Mouse (Mus musculus): ENCODE measurements around the gene Cir1. TPM values are rescaled to one million over a fixed set of nuclear protein-coding genes. Genes with fewer than 3 reads are reported as not detected.
A peak's percentile ranks its signal among the peaks of the same experiment; 100 is the strongest.

Cir1 gene
- polyA plus RNA-seq, 1 experiment from 2014 or later, result 25.7 TPM

GRCm38 (mm10) chr2:73317426-73317825 is 4.9 kb upstream of the Cir1 start:
- Histone ChIP-seq H3K27me3 (ENCODE audit: control insufficient read depth, insufficient read depth, low read length) (no peaks in the 10 kb centered on the region), H3K9me3 (ENCODE audit: control insufficient read depth, low read length) (no peaks in the 10 kb centered on the region), H3K4me2 (ENCODE audit: low read depth, severe bottlenecking) (no peak overlapping the region), H3K4me3 (ENCODE audit: low read depth, low read length) (no peak overlapping the region), H3K36me3 (ENCODE audit: control insufficient read depth, insufficient read depth, low read length) (no peaks in the 10 kb centered on the region), H3K27ac (replicated peaks; ENCODE audit: low read depth, low read length) (no peak overlapping the region), H3K9ac (ENCODE audit: low read length) (no peak overlapping the region), H3K4me1 (ENCODE audit: control insufficient read depth, insufficient read depth, low read length) (no peaks in the 10 kb centered on the region)
- WGBS, result 91% methylated on average over 9 of the region's 9 CpGs
- ATAC-seq (ENCODE audit: insufficient number of reproducible peaks, low FRiP score, low TSS enrichment, low read depth) (no peak), DNase-seq (ENCODE audit: low spot score) (no peak)

DNA sequence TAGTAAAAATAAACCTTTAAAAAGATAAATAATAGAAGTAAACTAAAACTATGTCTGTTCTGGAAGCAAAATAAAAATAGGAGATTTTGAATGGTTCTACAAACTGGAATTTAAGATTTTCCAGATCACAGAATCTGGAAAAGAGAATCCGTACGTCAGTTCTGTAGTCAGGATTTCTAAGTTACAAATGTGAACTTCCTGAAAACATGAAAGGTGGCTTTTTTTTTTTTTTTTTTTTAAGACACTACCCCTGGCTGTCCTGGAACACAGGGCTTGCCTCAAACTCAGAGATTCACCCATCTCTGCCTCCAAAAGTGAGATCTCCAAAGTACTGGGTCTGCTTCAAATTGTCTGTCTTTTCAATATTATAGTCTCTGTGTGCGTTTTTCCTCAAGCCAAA is 1.8 kb upstream of the Cir1 start:
- 98% methylated on average over 3 of the region's 3 CpGs for WGBS
- H3K9ac ChIP-seq (ENCODE audit: low read length), result no peak overlapping the region
- H3K27ac ChIP-seq (replicated peaks; ENCODE audit: low read depth, low read length), result no peak overlapping the region
- H3K4me1 ChIP-seq (ENCODE audit: control insufficient read depth, insufficient read depth, low read length), result no peaks in the 10 kb centered on the region
- H3K4me3 ChIP-seq (ENCODE audit: low read depth, low read length), result no peak overlapping the region
- DNase-seq (ENCODE audit: low spot score) (no peak), ATAC-seq (ENCODE audit: insufficient number of reproducible peaks, low FRiP score, low TSS enrichment, low read depth) (no peak)
- no peaks in the 10 kb centered on the region for H3K27me3 ChIP-seq (ENCODE audit: control insufficient read depth, insufficient read depth, low read length)
- H3K36me3 ChIP-seq (ENCODE audit: control insufficient read depth, insufficient read depth, low read length), result peaks cover 5% of the 10 kb centered on the region; the same call in 1 of the 2 replicates
- no peaks in the 10 kb centered on the region for H3K9me3 ChIP-seq (ENCODE audit: control insufficient read depth, low read length)
- no peak overlapping the region for H3K4me2 ChIP-seq (ENCODE audit: low read depth, severe bottlenecking)

- Histone ChIP-seq H3K27ac (replicated peaks; ENCODE audit: low read depth, low read length) (no peak overlapping the region), H3K4me2 (ENCODE audit: low read depth, severe bottlenecking) (peak overlapping the region; percentile 79), H3K4me1 (ENCODE audit: control insufficient read depth, insufficient read depth, low read length) (no peaks in the 10 kb centered on the region), H3K27me3 (ENCODE audit: control insufficient read depth, insufficient read depth, low read length) (no peaks in the 10 kb centered on the region), H3K36me3 (ENCODE audit: control insufficient read depth, insufficient read depth, low read length) (peaks cover 8% of the 10 kb centered on the region), H3K9ac (ENCODE audit: low read length) (no peak overlapping the region), H3K4me3 (ENCODE audit: low read depth, low read length) (peak overlapping the region; percentile 84), H3K9me3 (ENCODE audit: control insufficient read depth, low read length) (no peaks in the 10 kb centered on the region)
- no peak for ATAC-seq (ENCODE audit: insufficient number of reproducible peaks, low FRiP score, low TSS enrichment, low read depth)
- WGBS, result 50% methylated on average over 14 of the region's 14 CpGs
- peak; percentile 36 for DNase-seq (ENCODE audit: low spot score)
These were observed 608 bp upstream of the Cir1 start for GRCm38 (mm10) chr2:73313117-73313501.

GRCm38 (mm10) chr2:73306006-73306405 is 6.5 kb downstream of the Cir1 start:
- no peaks in the 10 kb centered on the region for H3K27me3 ChIP-seq (ENCODE audit: control insufficient read depth, insufficient read depth, low read length)

GRCm38 (mm10) chr2:73304506-73304905 is 8.0 kb downstream of the Cir1 start:
- no peak overlapping the region for H3K4me3 ChIP-seq (ENCODE audit: low read depth, low read length)
- no peak overlapping the region for H3K9ac ChIP-seq (ENCODE audit: low read length)
- no peaks in the 10 kb centered on the region for H3K27me3 ChIP-seq (ENCODE audit: control insufficient read depth, insufficient read depth, low read length)
- ATAC-seq (ENCODE audit: insufficient number of reproducible peaks, low FRiP score, low TSS enrichment, low read depth) (no peak), DNase-seq (ENCODE audit: low spot score) (no peak)
- H3K4me1 ChIP-seq (ENCODE audit: control insufficient read depth, insufficient read depth, low read length), result no peaks in the 10 kb centered on the region
- H3K4me2 ChIP-seq (ENCODE audit: low read depth, severe bottlenecking), result no peak overlapping the region
- H3K36me3 ChIP-seq (ENCODE audit: control insufficient read depth, insufficient read depth, low read length), result peaks cover 8% of the 10 kb centered on the region
- H3K27ac ChIP-seq (replicated peaks; ENCODE audit: low read depth, low read length), result no peak overlapping the region
- 94% methylated on average over 5 of the region's 5 CpGs for WGBS
- no peaks in the 10 kb centered on the region for H3K9me3 ChIP-seq (ENCODE audit: control insufficient read depth, low read length)

More at GRCm38 (mm10) chr2:73306006-73306405, 6.5 kb downstream of the Cir1 start:
- Histone ChIP-seq H3K36me3 (ENCODE audit: control insufficient read depth, insufficient read depth, low read length) (peaks cover 11% of the 10 kb centered on the region), H3K4me2 (ENCODE audit: low read depth, severe bottlenecking) (no peak overlapping the region), H3K4me3 (ENCODE audit: low read depth, low read length) (no peak overlapping the region), H3K27ac (replicated peaks; ENCODE audit: low read depth, low read length) (no peak overlapping the region), H3K9ac (ENCODE audit: low read length) (no peak overlapping the region), H3K4me1 (ENCODE audit: control insufficient read depth, insufficient read depth, low read length) (no peaks in the 10 kb centered on the region), H3K9me3 (ENCODE audit: control insufficient read depth, low read length) (no peaks in the 10 kb centered on the region)
- 93% methylated on average over 7 of the region's 7 CpGs for WGBS
- ATAC-seq (ENCODE audit: insufficient number of reproducible peaks, low FRiP score, low TSS enrichment, low read depth) (no peak), DNase-seq (ENCODE audit: low spot score) (no peak)

GRCm38 (mm10) chr2:73302722-73303121 is 9.8 kb downstream of the Cir1 start:
- Histone ChIP-seq H3K4me2 (ENCODE audit: low read depth, severe bottlenecking) (no peak overlapping the region), H3K36me3 (ENCODE audit: control insufficient read depth, insufficient read depth, low read length) (peaks cover 3% of the 10 kb centered on the region; the same call in 1 of the 2 replicates), H3K27me3 (ENCODE audit: control insufficient read depth, insufficient read depth, low read length) (no peaks in the 10 kb centered on the region), H3K4me3 (ENCODE audit: low read depth, low read length) (no peak overlapping the region), H3K27ac (replicated peaks; ENCODE audit: low read depth, low read length) (no peak overlapping the region), H3K9me3 (ENCODE audit: control insufficient read depth, low read length) (no peaks in the 10 kb centered on the region), H3K9ac (ENCODE audit: low read length) (no peak overlapping the region), H3K4me1 (ENCODE audit: control insufficient read depth, insufficient read depth, low read length) (no peaks in the 10 kb centered on the region)
- WGBS, result 95% methylated on average over 9 of the region's 9 CpGs
- DNase-seq (ENCODE audit: low spot score) (no peak), ATAC-seq (ENCODE audit: insufficient number of reproducible peaks, low FRiP score, low TSS enrichment, low read depth) (no peak)

DNA sequence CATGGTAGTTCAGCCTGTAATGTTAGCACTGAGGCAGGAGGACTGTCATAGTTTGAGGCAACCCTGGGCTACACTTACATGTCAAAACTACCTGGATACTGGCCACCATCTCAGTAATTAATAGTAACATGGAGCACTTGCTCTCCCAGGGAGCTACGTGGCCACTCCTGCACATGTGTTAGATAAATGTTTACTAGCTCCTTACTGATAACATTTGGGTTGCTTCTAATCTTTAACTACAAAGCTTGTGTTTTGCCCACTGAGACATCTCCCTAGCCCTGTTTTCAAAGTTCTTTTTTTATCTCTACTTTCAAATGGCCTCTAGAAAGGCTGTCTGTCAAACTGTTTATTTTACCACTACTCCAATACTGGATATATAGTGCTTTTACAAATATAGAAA is 10.5 kb downstream of the Cir1 start:
- Histone ChIP-seq H3K4me3 (ENCODE audit: low read depth, low read length) (no peak overlapping the region), H3K9me3 (ENCODE audit: control insufficient read depth, low read length) (no peaks in the 10 kb centered on the region), H3K4me1 (ENCODE audit: control insufficient read depth, insufficient read depth, low read length) (no peaks in the 10 kb centered on the region), H3K4me2 (ENCODE audit: low read depth, severe bottlenecking) (no peak overlapping the region), H3K27ac (replicated peaks; ENCODE audit: low read depth, low read length) (no peak overlapping the region), H3K9ac (ENCODE audit: low read length) (no peak overlapping the region), H3K36me3 (ENCODE audit: control insufficient read depth, insufficient read depth, low read length) (peaks cover 3% of the 10 kb centered on the region; the same call in 1 of the 2 replicates), H3K27me3 (ENCODE audit: control insufficient read depth, insufficient read depth, low read length) (no peaks in the 10 kb centered on the region)
- DNase-seq (ENCODE audit: low spot score) (no peak), ATAC-seq (ENCODE audit: insufficient number of reproducible peaks, low FRiP score, low TSS enrichment, low read depth) (no peak)
- WGBS, result 71% methylated on average over 1 of the region's 1 CpGs

GRCm38 (mm10) chr2:73298841-73299240 is 13.7 kb downstream of the Cir1 start:
- DNase-seq (ENCODE audit: low spot score), result no peak
- Histone ChIP-seq H3K27me3 (ENCODE audit: control insufficient read depth, insufficient read depth, low read length) (no peaks in the 10 kb centered on the region), H3K4me2 (ENCODE audit: low read depth, severe bottlenecking) (no peak overlapping the region), H3K4me1 (ENCODE audit: control insufficient read depth, insufficient read depth, low read length) (no peaks in the 10 kb centered on the region), H3K9ac (ENCODE audit: low read length) (no peak overlapping the region), H3K4me3 (ENCODE audit: low read depth, low read length) (no peak overlapping the region), H3K36me3 (ENCODE audit: control insufficient read depth, insufficient read depth, low read length) (no peaks in the 10 kb centered on the region; the same call in 1 of the 2 replicates), H3K27ac (replicated peaks; ENCODE audit: low read depth, low read length) (no peak overlapping the region), H3K9me3 (ENCODE audit: control insufficient read depth, low read length) (no peaks in the 10 kb centered on the region)
- 90% methylated on average over 3 of the region's 3 CpGs for WGBS
- ATAC-seq (ENCODE audit: insufficient number of reproducible peaks, low FRiP score, low TSS enrichment, low read depth), result no peak

DNA sequence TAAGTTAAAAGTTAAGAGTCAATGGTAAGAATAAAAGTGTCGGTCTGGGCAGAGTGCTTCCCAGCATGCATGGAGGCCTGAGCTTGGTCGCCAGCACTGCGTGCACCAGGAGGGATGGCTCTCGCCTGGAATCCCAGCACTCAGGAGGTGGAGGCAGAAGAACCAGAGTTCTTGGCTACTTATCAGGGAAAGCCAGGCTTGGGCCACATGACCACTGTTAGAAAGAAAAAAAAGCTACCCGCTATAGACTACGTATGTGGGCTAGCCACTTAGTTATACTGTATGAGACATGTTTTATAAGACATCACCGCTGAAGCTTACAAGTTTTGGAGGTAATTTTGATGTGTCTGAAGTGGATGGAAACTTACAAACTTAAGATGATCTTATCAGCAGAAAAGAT is 14.3 kb downstream of the Cir1 start:
- WGBS, result 84% methylated on average over 7 of the region's 7 CpGs
- H3K4me2 ChIP-seq (ENCODE audit: low read depth, severe bottlenecking), result no peak overlapping the region

More for the DNA sequence above, 14.3 kb downstream of the Cir1 start:
- H3K9me3 ChIP-seq (ENCODE audit: control insufficient read depth, low read length), result no peaks in the 10 kb centered on the region
- ATAC-seq (ENCODE audit: insufficient number of reproducible peaks, low FRiP score, low TSS enrichment, low read depth) (no peak), DNase-seq (ENCODE audit: low spot score) (no peak)
- no peak overlapping the region for H3K9ac ChIP-seq (ENCODE audit: low read length)
- H3K27ac ChIP-seq (replicated peaks; ENCODE audit: low read depth, low read length), result no peak overlapping the region
- no peaks in the 10 kb centered on the region for H3K4me1 ChIP-seq (ENCODE audit: control insufficient read depth, insufficient read depth, low read length)
- H3K36me3 ChIP-seq (ENCODE audit: control insufficient read depth, insufficient read depth, low read length), result no peaks in the 10 kb centered on the region; the same call in 1 of the 2 replicates
- H3K27me3 ChIP-seq (ENCODE audit: control insufficient read depth, insufficient read depth, low read length), result no peaks in the 10 kb centered on the region
- no peak overlapping the region for H3K4me3 ChIP-seq (ENCODE audit: low read depth, low read length)
